Mouse (Mus musculus): Measurements from ENCODE around the gene Dst.

Gene Dst

GRCm38 (mm10) chr1:34236254-34236723 is 328.3 kb downstream of the Dst start:
- peak; percentile 28 to 42 for DNase-seq (ENCODE audit: low spot score in 2 of 2)

DNA sequence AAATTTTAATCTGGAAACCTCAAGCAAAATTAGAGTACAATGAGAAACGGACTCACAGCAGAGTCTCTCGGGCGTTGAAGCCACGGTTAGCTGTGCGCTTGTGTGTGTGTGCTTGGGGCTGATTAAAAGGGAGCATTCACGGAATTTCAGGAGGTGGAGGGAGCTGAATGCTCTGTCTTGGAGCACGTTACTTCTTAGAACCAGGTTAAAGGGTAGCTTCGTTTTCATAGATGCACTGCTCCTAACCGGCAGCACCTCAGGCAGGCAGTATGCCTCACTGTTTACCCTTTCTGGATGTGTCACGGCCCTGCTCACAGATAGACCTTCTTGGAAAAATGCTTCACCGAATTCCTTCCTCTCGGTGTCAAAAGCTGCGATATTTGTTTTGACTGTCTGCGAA is 329.2 kb downstream of the Dst start:
- DNase-seq (ENCODE audit: low spot score in 2 of 2), result no peak

DNA sequence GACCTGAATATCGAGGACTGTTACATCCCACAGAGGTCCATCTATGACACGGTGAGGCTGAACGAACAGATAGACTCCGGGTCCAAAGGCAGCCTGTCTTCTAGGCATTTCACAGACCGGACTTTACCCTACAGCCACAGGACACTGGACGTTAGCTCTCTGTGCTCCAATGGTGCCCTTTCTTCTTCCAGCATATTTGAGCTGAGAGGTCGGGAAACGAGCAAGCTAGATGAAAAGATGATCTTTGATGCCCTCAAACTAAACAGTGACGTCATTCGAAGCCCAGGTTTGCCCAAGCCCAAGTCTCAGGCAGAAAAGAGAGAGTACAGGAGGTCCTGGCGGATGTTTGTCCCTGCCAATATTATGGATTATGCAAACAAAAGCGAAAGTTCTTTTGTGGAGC is 329.7 kb downstream of the Dst start:
- DNase-seq (ENCODE audit: low spot score in 2 of 2), result no peak

DNA sequence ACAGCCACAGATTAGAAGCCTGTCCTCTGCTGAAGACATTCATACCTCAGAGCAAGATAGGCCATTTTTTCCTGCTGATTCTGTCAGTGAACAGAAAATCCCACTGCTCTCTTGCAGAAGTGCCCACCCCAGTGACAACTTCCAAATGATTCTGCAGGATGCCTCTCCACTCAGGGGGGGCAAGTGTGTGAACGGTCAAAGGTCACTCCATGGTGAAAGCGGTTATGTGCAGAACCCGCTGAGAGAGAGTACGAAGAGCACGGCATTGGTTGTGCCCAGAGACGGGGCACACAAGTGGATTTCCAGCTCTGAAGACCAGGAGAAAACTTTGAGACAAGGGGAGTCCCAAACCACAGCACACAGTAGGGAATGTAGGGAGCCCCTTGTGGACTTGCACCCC is 330.2 kb downstream of the Dst start:
- no peak for DNase-seq (ENCODE audit: low spot score in 2 of 2)

GRCm38 (mm10) chr1:34244678-34245077 is 336.7 kb downstream of the Dst start:
- no peak for DNase-seq (ENCODE audit: low spot score in 2 of 2)

GRCm38 (mm10) chr1:34245951-34246641 is 338.1 kb downstream of the Dst start:
- DNase-seq (ENCODE audit: low spot score in 2 of 2), result no peak

DNA sequence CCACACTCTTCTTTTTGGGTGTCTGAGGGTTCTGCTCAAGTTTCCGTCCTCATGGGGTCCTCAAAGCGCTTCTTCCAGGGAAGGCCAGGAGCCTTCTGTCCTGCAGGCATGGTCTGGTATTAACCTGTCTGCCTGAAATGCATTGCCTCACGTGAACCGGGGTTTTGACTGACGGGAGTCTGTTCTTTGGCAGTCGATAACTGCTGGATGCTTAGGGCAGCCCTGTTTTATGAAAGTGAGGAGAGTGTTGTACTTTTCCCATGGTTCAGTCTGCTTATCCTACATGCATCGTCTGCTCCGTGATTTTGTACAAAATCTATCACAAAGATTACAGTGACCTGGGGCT is 338.6 kb downstream of the Dst start:
- no peak for DNase-seq (ENCODE audit: low spot score in 2 of 2)

- no peak for DNase-seq (ENCODE audit: low spot score in 2 of 2)
Measured at GRCm38 (mm10) chr1:34251137-34251536, 343.1 kb downstream of the Dst start.

DNA sequence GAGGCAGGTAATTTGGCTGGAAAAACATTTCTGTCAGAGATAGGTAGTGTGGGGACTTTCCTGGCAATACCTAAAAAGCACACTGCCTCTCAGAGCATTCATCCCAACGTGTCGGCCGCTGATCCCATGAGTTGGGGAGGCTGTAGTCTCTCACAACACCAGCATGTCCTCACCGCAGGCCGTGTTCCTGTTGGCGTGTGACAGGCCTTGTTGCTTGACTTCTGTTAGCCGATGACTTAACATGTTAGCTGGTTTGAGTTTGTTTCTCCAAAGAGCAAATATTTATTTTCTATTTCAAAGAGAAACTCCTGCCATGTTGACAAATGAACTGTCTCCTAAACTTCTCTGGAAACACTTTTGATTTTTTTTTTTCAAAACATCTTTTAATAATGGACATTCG is 344.2 kb downstream of the Dst start:
- DNase-seq (ENCODE audit: low spot score in 2 of 2), result no peak

GRCm38 (mm10) chr1:34253876-34254275 is 345.9 kb downstream of the Dst start:
- no peak for DNase-seq (ENCODE audit: low spot score in 2 of 2)

- DNase-seq (ENCODE audit: low spot score in 2 of 2), result no peak
Measured at GRCm38 (mm10) chr1:34259898-34260297, 351.9 kb downstream of the Dst start.

DNA sequence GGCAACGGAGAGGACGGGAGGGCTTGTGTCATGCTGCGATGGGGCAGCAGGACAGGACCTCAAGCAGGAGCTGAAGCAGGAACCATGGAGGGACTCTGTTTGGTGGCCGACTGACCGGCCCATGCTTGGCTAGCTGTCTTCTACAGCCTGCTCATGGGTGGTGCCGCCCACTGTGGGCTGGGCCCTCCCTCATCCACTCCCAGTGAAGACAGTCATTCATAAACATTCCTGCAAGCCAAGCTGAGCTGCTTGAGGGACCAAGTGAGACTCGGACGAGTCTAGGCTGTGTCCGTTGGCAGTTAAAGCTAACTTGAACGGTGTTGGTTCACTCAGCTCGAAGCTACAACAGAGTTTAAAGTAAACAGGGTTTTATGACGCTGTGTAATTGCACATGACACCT is 353.0 kb downstream of the Dst start:
- DNase-seq (ENCODE audit: low spot score in 2 of 2), result no peak

DNA sequence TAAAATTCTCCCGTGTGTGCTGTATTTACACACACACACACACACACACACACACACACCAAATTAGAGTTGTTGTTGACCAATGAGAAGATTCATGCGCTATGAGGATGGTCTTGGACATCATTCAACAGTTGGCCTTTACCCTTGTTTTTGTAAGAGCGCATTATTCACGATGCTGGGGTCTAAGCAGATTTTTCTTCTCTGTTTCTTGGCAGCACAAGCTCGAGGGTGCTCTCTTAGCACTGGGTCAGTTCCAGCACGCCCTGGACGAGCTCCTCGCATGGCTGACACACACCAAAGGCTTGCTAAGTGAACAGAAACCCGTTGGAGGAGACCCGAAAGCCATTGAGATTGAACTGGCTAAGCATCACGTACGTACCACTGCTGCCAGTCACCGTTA is 360.5 kb downstream of the Dst start:
- no peak for DNase-seq (ENCODE audit: low spot score in 2 of 2)

DNA sequence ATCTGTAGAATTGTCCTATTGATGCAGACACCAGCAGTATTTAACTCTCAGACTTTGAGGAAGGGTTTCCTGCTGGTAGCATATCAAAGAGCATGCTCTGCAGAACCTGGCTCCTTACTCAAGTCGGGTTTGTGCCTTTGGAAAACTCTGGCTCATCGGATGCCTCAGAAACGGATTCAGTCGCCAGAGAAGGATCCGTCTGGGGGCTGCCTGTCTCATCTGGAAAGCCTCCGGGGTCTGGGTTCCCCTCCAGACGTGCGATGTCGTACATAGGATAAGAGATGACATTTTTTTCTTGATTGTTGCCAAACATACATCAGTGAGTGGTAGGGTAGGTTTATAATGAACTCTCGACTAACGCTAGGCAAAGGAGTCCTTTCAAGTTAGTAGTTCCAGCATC is 361.6 kb downstream of the Dst start:
- DNase-seq (ENCODE audit: low spot score in 2 of 2), result no peak

DNA sequence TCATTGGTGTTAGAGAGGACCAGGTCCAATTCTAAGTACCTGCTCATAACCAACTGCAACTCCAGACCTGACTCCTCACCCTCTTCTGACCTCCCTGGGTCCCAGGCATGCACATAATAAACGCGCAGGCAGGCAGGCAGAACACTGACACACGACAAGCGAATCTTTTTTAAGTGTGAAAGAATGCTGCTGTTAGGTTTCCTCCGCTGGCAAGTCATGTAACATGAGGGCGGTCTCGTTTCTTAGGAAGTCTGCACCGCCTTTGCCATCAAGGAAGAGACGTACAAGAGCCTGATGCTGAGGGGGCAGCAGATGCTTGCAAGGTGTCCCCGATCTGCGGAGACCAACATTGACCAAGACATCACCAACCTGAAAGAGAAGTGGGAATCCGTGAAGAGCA is 365.9 kb downstream of the Dst start:
- no peak for DNase-seq (ENCODE audit: low spot score in 2 of 2)

- no peak for DNase-seq (ENCODE audit: low spot score in 2 of 2)
Measured at GRCm38 (mm10) chr1:34275787-34276186, 367.8 kb downstream of the Dst start.

DNA sequence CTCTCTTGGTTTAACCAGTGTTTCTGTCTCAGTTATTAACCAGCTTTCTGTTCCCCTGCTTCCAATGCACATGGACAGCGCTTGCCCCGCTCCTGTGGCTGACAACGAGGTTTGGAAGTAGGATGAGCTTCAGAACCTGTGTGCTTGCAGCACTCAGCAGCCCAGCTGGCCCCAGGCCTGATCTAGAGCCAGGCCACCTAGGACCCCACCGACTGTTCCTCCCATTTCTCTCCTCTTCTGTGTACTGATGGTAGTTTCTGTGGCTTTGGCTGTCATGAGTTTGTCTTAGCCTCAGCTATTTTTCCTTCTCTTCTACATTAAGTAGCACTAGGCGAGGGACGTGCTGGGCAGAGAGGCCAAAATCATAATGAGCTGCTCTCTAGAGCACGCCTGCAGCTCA is 368.7 kb downstream of the Dst start:
- no peak for DNase-seq (ENCODE audit: low spot score in 2 of 2)

DNA sequence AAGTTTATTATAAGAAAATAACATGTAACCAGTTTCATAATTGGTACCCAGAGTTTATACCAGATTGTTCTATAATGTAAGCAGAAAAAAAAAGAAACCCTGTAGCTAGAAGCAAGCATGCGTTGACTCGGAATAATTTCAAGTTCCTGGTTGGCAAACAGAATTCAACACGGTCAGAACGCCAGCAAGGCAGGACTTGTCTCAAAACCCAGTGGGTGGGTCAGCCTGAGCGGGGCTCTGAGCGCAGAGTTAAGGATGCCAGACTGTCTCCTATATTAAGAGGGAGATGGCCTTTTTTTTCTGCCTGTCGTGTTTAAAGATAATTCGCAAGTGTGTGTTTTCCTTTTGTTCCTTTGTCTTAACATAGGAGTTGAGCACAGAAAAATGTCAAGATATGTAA is 369.2 kb downstream of the Dst start:
- DNase-seq (ENCODE audit: low spot score in 2 of 2), result no peak

DNA sequence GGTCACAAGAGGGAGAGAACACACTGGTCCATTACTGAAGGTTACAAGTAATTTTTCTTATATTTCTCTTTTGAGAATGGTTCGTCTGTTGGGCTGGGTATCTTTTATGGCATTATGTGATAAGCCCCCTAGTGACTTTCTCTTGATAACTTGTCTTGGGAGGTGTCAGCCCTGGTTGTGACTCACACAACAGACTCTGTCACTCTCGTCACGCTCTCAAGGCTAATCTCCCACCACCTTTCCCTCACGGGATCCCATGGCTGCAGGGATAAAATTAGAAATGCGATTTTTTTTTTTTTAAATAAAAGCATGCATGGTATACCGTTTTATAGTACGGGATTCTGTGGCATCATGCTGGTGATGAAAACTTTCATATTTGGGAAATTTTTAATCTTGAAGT is 375.5 kb downstream of the Dst start:
- DNase-seq (ENCODE audit: low spot score in 2 of 2), result no peak

- DNase-seq (ENCODE audit: low spot score in 2 of 2), result no peak
Measured at GRCm38 (mm10) chr1:34284979-34285378, 377.0 kb downstream of the Dst start.

DNA sequence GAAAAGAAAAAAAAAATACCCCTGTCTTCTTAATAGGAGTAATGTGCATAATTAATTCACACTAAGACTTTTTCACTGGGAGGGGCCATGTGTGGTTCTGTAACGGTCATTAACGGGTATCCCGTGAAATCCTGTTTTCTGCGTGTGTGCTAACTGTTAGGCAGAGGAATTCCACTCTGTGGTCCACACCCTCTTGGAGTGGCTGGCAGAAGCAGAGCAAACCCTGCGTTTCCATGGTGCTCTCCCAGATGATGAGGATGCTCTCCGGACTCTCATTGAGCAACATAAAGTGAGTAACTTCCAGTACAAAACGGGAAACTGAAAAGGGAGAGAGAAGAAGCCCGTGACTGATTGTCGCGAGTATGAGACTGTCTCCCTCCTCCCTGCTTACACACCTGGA is 379.7 kb downstream of the Dst start:
- no peak for DNase-seq (ENCODE audit: low spot score in 2 of 2)

DNA sequence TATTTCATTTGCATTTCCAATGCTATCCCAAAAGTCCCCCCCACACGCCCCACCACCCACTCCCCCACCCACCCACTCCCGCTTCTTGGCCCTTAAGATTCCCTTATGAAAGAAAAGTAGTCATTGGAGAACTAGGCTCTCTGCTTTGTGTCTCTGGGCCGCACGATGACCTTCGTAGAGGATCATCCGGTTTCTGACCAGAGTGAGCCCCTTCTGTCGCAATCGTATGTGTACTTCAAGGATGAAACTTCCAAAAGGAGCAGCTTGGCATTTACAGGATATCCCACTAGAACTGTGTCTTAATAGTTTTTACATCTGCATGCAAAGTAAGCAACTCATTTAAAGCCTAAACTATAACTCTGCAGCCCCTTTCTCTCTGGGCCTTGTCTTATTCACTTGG is 380.2 kb downstream of the Dst start:
- no peak for DNase-seq (ENCODE audit: low spot score in 2 of 2)

- no peak for DNase-seq (ENCODE audit: low spot score in 2 of 2)
Measured at GRCm38 (mm10) chr1:34288721-34289471, 380.9 kb downstream of the Dst start.

DNA sequence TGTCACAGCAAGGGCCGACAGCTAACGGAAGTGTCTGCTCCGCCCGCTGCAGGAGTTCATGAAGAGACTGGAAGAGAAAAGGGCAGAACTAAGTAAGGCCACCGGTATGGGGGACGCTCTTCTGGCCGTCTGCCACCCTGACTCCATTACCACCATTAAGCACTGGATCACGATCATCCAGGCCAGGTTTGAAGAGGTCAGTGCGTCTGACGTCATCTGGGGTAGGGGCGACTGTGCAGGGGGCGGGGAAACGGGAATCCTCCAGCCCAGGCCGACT is 381.4 kb downstream of the Dst start:
- no peak for DNase-seq (ENCODE audit: low spot score in 2 of 2)
